Mouse (Mus musculus) liver, embryonic 15.5 days (tissue): Measurements from ENCODE around the gene Tmem158. TPM values are rescaled to one million over a fixed set of nuclear protein-coding genes. Genes with fewer than 3 reads are reported as not detected.

Experiments
- ATAC-seq: fragments of 200-750 bp; cut with Nextera tagmentation; 2 replicates; pipeline ENCODE4 v1.8.0; 2017; ENCODE audit warnings: moderate number of reproducible peaks, mild to moderate bottlenecking, moderate library complexity; ENCODE audit not compliant: insufficient read depth
- H3K27ac ChIP-seq: fragments of 300-500 bp; sonication (generic); replicated peaks from 2 replicates; pipeline ENCODE4 v1.5.1; 2015; ENCODE audit warnings: mild to moderate bottlenecking, inconsistent platforms
- H3K27me3 ChIP-seq: fragments of 300-500 bp; sonication (generic); 2 replicates; pipeline ENCODE4 v1.6.1; 2015; ENCODE audit warnings: mild to moderate bottlenecking, inconsistent platforms
- H3K36me3 ChIP-seq: fragments of 300-500 bp; sonication (generic); replicated peaks from 2 replicates; pipeline ENCODE4 v1.6.1; 2015; ENCODE audit warnings: moderate library complexity, mild to moderate bottlenecking, inconsistent platforms
- H3K4me1 ChIP-seq: fragments of 300-500 bp; sonication (generic); replicated peaks from 2 replicates; pipeline ENCODE4 v1.6.1; 2015; ENCODE audit warnings: inconsistent platforms
- H3K4me2 ChIP-seq: fragments of 300-500 bp; sonication (generic); 2 replicates; pipeline ENCODE4 v1.6.1; 2015; ENCODE audit warnings: moderate library complexity, mild to moderate bottlenecking, inconsistent platforms
- H3K4me3 ChIP-seq: fragments of 300-500 bp; sonication (generic); replicated peaks from 2 replicates; pipeline ENCODE4 v1.5.1; 2015; ENCODE audit warnings: mild to moderate bottlenecking, inconsistent platforms
- H3K9ac ChIP-seq: fragments of 300-500 bp; sonication (generic); 2 replicates; pipeline ENCODE4 v1.6.1; 2015; ENCODE audit warnings: moderate library complexity, mild to moderate bottlenecking, inconsistent platforms
- H3K9me3 ChIP-seq: fragments of 300-500 bp; sonication (generic); replicated peaks from 2 replicates; pipeline ENCODE4 v1.6.1; 2016; ENCODE audit warnings: inconsistent platforms
- WGBS: fragments of 180-500 bp; shearing (Covaris S2); methylation state at CpG from one replicate; pipeline ENCODE4 v1.1.7; 2015; ENCODE audit warnings: mixed read lengths; ENCODE audit not compliant: insufficient replicate concordance; 5-methylcytosine and 5-hydroxymethylcytosine counted together
- polyA plus RNA-seq: library from polyadenylated mRNA; unstranded; fragments of >200 nt; fragmentation: Nextera tagmentation; extraction: Ambion mirVana; gene quantifications from 2 replicates; pipeline ENCODE4 v1.2.1, GENCODE M21; 2015

Tmem158 gene
- polyA plus RNA-seq, 1 experiment from 2014 or later, result 2.0 TPM

DNA sequence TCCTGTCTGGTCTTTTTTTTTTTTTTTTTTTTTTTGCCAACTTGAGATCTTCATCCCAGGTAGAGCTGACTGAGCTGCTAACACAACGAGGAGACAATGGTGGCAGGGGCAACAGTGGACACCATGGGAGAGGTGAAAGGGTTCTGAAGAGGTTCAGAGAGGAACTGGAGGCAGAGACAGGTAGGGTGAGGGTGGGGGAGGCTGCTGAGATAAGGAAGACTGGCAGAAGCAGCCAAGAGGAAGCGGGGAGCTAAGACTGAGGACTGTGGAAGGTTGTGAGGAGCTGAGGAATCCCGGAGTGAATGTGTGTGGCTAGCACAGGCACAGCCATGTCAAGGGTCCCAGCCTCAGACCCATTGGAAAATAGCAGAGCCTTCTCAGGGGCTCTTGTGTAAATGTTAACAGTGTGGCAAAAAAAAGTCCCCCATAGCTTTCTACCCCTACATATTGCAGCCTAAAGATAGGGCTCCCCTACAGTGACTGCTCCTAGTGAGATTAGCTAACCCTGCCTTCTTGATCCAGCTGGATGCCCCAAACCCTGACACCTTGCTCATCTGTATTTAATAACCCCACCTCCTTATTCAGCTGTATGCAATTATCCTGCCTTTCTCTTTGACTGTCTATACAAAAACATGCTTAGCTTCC is 33.3 kb downstream of the Tmem158 start:
- no peak overlapping the region for H3K9ac ChIP-seq
- H3K4me3 ChIP-seq, result no peak overlapping the region
- H3K9me3 ChIP-seq, result no peaks in the 10 kb centered on the region
- peaks cover 51% of the 10 kb centered on the region for H3K4me1 ChIP-seq
- H3K27ac ChIP-seq, result peak overlapping the region; percentile 66
- whole genome bisulfite sequencing, result 28% methylated on average over 3 of the region's 3 CpGs
- no peaks in the 10 kb centered on the region for H3K36me3 ChIP-seq
- ATAC-seq, result peak; percentile 93
- H3K4me2 ChIP-seq, result peak overlapping the region; percentile 50
- no peaks in the 10 kb centered on the region for H3K27me3 ChIP-seq

DNA sequence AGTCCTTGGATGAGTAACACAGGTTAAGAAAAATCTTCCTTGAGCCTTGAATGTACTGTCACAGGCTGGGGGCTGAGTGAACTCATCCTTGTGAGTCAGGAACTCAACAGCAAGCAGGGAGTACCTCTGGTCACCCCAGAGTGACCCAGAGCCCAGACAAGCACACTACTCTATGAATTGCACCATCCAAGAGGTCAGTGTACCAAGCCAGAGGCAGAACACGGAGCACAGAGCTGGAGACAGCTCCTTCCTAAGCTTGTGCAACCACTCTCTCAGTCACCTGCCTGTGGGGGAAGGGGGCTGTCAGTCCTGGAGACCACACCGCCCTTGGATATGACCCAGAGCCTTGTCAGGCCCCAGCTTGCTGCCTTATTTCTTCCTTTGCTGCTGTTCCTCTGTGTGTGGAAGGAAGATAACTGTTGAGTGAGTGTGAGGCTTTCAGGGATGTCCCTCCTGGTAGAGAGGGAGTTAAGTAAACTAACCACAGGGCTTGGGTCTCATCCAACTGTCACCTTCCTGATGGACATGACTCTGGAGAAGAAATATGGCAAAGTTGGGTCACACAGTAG is 35.6 kb downstream of the Tmem158 start:
- Histone ChIP-seq H3K9me3 (no peaks in the 10 kb centered on the region), H3K4me1 (peaks cover 51% of the 10 kb centered on the region), H3K9ac (no peak overlapping the region), H3K36me3 (no peaks in the 10 kb centered on the region), H3K27ac (peak overlapping the region; percentile 29; the same call in 1 of the 2 replicates), H3K27me3 (no peaks in the 10 kb centered on the region), H3K4me3 (no peak overlapping the region), H3K4me2 (no peak overlapping the region)
- ATAC-seq, result peak; percentile 60
- 22% methylated on average over 2 of the region's 2 CpGs for WGBS

DNA sequence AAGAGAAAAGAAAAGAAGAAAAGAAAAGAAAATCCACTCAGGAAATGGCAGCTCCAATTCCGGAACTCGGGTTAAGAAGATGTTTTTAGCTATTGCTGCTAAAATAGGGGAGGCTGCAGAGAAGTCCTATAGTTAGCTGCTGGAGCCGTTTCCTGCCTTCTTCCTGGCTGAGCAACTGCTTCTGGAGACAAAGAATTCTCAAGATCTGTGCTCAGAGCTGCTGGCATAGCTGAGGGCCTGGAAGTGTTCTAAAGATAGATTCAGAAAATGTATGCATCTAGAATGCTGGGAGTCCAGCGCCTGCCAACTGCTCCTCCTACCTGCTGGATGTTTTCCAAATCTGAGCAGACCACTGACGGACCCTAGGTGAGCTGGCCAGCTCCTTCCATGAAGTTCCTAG is 40.7 kb downstream of the Tmem158 start:
- H3K27me3 ChIP-seq, result peaks cover 17% of the 10 kb centered on the region
- H3K9ac ChIP-seq, result no peak overlapping the region
- no peak for ATAC-seq
- H3K4me3 ChIP-seq, result no peak overlapping the region
- H3K36me3 ChIP-seq, result no peaks in the 10 kb centered on the region
- WGBS, result 28% methylated on average over 5 of the region's 5 CpGs
- no peak overlapping the region for H3K27ac ChIP-seq
- H3K9me3 ChIP-seq, result no peaks in the 10 kb centered on the region
- no peak overlapping the region for H3K4me2 ChIP-seq
- peaks cover 14% of the 10 kb centered on the region for H3K4me1 ChIP-seq

DNA sequence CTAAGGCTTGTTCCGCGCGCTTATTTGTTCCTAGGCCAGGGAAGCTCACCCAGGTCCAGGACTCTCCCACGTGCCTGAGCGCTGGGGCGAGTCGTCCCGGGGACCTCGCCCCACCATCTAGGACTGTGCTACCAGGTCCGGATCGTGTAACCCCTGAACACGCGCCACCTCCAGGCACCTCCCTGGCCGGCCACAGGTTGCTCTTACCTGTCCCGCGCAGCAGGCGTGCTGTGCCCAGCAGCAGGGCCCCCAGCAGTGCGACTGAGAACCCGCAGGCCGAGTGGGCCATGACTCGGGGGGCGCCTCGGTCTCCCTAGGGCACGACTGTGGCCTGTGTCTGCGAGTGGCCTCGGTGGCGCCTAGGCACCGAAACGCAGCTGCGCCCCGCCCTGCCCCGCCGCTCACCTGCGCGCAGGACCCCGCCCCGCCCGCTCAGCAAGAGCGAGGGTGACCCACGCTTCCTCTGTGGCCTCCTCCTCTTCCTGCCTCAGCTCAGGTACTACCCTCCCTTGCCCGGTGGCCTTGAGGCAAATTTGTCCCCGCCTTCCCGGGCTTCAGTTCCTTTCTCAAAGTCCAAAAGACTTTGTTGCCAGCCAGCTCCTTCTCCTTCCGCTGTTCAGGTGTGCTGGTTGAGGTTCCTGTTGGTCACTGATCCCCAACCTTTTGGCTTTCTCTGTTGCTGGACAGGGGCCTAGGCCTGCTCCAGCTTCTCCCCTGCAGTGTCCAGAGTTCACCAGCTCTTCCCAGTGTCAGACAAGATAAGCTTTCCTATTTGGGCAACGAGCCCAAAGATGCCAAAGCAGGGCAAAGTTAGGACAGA is 44.7 kb downstream of the Tmem158 start, which contains the start of gene Cdcp1:
Gene Cdcp1, minus strand, starts transcription at position 418 of the 820 bp plus-strand sequence.
- H3K9ac ChIP-seq, result no peak within 1 kb of the TSS
- peak within 1 kb of the TSS; percentile 53 for H3K4me2 ChIP-seq
- no peaks in the 10 kb centered on the region for H3K36me3 ChIP-seq
- peaks cover 24% of the 10 kb centered on the region for H3K27me3 ChIP-seq
- 15% methylated on average over 45 of the region's 45 CpGs for WGBS
- no peak within 1 kb of the TSS for H3K27ac ChIP-seq
- H3K9me3 ChIP-seq, result no peaks in the 10 kb centered on the region
- peak within 1 kb of the TSS; percentile 32 for H3K4me3 ChIP-seq
- H3K4me1 ChIP-seq, result no peaks in the 10 kb centered on the region; the same call in 1 of the 2 replicates
- peak; percentile 54 for ATAC-seq

DNA sequence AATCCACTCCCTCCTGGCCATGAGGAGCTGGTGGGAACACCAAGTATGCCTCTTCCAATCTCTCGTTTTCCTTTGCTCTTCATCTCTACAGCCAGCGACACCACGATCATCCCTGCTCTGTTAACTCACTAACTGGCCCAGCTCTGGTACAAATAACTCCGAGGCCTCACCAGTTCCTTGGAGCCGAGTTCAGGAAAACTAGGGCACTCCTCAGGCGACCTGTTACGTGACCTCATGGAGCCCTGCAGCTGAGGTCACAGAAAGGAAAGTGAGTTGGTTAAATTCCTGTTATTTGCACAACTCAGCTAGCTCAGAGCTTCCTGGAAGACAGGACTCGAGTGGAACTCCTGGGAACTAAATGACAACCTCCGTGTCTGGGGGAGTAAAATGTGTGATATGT is 47.2 kb downstream of the Tmem158 start:
- 55% methylated on average over 9 of the region's 9 CpGs for WGBS
- H3K4me3 ChIP-seq, result no peak overlapping the region
- no peak for ATAC-seq
- peaks cover 24% of the 10 kb centered on the region for H3K27me3 ChIP-seq
- no peak overlapping the region for H3K27ac ChIP-seq
- H3K9me3 ChIP-seq, result no peaks in the 10 kb centered on the region
- H3K9ac ChIP-seq, result no peak overlapping the region
- H3K36me3 ChIP-seq, result no peaks in the 10 kb centered on the region
- H3K4me1 ChIP-seq, result no peaks in the 10 kb centered on the region; the same call in 1 of the 2 replicates
- H3K4me2 ChIP-seq, result no peak overlapping the region

Other genes with a start within 250 kb of the Tmem158 start
- gene Tmem42, start 239.4 kb downstream of the Tmem158 start, polyA plus RNA-seq, result 6.0 TPM in 2 replicates
- 0.12 and 0.21 TPM in 2 replicates for gene Tgm4, start 226.0 kb downstream of the Tmem158 start, polyA plus RNA-seq
- 30.7 and 31.7 TPM in 2 replicates for gene Zdhhc3, start 147.6 kb downstream of the Tmem158 start, polyA plus RNA-seq
- 70.3 and 73.1 TPM in 2 replicates for gene Exosc7, start 147.5 kb downstream of the Tmem158 start, polyA plus RNA-seq
- gene Clec3b, start 109.8 kb downstream of the Tmem158 start, polyA plus RNA-seq, result 0.12 TPM in 1 of 2 replicates, not detected in the other
- gene Cdcp1, start 44.7 kb downstream of the Tmem158 start, polyA plus RNA-seq, result 0.46 and 0.59 TPM in 2 replicates
- 577 and 617 TPM in 2 replicates for gene Lars2, start 106.2 kb upstream of the Tmem158 start, polyA plus RNA-seq
- 22.8 and 23.2 TPM in 2 replicates for gene Limd1, start 217.9 kb upstream of the Tmem158 start, polyA plus RNA-seq